Mouse (Mus musculus) telencephalon, adult 2 months (tissue): ENCODE data around the gene Gm3594.
"Not testable (repeated sequence)": the region's sequence is repeated elsewhere in the genome, so short reads cannot be mapped to it uniquely, and the experiment has no call there.

ENCODE experiments used
- DNase-seq: peaks from one replicate; pipeline ENCODE4 v3.0.0-alpha.2; 2011; ENCODE audit warnings: low read depth, low spot score

Gm3594 gene

DNA sequence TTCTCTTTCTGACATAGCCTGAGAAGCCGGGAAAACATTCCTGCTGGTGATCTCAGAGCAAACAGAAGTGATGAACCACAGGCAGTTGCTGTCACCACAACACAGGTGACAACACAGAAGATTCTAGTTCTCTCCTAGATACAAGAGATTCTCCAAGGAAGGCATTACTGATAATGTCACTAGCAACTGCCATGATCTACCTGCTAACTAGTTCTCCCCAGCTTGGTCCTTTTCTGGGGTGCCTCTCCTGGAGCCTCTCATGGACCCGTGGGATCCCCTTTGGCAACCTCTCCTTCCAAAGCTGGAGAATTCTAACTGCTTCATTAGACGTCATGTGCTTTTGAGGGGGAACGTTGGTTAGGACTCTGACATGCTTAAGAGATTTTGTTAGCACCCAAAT, at the start of gene Gm3594:
Gene Gm3594, minus strand, starts transcription at position 101 of the 400 bp plus-strand sequence.
- DNase-seq: not testable (repeated sequence)

DNA sequence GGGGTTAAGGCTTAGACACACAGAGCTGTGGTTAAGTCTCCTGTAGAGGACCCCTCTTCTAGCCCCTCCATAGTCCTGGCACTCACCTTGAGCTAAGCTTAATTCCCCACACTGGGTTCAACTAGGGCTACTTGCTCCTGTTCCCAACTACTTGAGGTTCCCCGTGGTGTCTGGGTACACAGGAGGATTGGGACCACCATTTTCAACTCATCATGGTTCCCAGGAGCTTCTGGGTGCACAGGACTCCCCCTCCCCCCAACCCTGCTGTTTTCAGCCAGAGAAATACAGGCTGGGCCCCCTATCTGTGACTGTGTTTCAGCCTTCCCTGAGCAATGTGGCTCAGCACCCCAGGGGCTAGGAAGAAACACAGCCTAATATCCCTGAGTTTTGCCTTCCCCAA, 41.9 kb upstream of the Gm3594 start:
- DNase-seq: not testable (repeated sequence)

DNA sequence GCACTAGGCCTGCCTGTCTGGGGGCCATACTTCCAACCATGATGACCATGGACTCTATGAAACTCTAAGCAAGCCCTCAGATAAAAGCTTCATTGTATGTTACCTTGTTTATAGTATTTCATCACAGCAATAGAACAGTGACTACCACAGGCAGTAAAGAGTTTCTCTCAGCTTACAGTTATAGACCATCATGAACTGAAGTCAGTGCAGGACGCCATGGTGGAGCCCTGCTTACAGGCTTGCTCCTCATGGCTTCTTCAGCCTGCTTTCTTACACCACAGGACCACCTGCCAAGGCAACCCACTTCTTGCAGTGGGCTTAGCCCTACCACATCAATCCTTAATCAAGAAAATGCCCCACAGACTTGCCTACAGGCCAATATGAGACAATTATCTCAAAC, 41.1 kb upstream of the Gm3594 start:
- not testable (repeated sequence) for DNase-seq

DNA sequence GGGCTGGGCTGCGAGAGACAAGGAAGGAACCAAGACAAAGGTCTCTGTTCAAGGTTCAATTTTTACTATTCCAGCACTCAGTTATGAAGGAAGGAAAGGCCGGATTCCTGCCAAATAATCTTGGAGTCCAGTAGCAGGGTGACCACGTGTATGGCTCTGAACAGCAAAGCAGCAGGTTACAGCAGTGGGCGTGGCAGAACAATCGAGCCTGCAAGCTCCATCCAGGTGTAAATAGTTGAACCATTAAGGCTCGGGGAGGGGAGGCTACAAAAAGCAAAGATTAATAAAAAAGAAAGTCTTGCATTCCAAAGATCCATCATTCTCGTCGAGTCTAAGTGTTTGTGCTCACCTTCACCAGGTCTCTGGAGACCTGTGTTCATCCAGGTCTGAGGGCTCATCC, 37.7 kb upstream of the Gm3594 start:
- not testable (repeated sequence) for DNase-seq

DNA sequence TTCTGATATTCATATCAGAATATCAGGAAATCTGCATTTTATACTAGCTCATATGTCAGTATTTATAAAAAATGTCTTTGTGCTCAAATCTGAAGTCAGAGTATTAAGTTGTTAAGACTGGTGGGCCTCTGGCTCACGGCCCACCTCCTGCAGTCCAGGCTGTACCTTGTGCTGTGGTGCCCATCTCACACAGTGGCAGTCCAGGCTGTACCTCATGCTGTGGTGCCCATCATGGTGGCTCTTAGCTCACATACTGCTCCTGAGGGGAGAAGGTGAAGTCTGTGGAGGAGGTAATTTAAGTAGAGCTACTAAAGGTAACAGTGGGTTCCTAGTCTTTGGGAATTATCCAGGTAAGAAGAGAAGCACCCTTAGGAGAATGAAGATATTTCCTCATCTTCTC, 27.4 kb upstream of the Gm3594 start:
- not testable (repeated sequence) for DNase-seq

DNA sequence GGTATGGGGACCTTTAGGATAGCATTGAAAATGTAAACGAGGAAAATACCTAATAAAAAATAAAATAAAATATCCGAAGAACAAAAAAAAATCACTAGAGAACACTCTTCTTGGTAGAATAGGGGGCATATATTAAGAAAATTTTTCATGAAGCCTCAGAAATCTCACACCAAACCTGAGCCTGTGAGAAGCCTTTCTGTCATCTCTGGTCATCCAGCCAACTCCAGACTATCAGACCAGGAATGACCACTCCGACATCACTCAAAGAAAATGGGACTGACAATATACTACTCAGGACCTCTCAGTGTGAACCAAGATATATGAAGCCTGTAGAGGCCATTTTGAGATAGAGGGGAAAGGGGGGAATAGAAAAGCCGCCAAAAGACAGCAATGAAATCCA, 3.6 kb downstream of the Gm3594 start:
- not testable (repeated sequence) for DNase-seq

DNA sequence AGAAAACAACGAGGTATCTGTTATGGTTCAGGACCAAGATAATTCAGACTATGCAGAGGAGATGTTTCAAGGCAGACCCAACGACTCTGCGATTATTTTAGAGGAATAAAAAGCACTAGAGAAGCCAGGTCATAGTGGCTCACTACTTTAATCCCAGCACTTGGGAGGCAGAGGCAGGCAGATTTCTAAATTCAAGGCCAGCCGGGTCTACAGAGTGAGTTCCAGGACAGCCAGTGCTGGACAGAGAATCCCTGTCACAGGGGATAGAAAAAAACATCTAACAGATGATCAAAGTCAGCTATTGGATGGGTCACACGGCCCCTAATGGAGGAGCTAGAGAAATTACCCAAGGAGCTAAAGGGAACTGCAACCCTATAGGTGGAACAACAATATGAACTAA, 4.2 kb downstream of the Gm3594 start:
- DNase-seq: not testable (repeated sequence)

DNA sequence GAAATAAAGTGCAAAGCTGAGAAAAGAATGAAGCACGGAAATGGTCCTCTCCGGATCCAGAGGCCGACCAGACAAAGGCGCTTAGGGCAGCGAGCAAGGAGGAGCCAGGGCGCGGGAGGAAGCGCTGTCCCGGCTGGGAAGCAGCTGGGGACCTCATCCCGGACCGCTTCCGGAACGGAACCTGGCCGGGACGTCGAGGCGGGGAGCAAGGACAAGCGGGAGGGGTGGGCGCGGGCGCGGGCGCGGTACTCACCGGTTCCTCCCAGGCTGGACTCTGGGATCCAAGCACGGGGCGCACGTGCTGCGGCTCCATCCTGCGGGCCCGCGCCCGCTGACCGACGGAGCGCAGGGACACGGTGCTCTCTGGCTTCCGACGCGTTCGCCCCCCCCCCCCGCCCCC, 17.6 kb downstream of the Gm3594 start:
- DNase-seq: not testable (repeated sequence)

DNA sequence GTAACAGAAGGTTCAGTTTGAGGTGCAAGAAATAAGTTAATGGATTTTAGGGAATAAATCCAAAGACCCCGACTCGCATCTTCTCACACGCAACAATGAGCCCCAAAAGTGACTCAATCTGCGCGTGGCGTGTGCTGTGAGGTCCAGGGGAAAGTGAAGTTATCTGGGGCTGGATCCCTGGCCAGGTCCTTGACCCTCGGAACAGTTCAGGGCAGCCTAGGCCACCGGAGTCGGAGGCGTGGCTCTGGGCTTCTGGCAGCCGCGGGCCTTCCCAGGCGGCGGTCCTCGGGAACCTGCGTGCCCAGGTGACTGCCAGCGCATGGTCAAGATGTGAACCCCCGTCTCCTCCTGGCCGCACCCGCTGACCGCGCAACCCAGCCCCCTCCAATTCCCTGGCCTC, 18.1 kb downstream of the Gm3594 start:
- DNase-seq: not testable (repeated sequence)

DNA sequence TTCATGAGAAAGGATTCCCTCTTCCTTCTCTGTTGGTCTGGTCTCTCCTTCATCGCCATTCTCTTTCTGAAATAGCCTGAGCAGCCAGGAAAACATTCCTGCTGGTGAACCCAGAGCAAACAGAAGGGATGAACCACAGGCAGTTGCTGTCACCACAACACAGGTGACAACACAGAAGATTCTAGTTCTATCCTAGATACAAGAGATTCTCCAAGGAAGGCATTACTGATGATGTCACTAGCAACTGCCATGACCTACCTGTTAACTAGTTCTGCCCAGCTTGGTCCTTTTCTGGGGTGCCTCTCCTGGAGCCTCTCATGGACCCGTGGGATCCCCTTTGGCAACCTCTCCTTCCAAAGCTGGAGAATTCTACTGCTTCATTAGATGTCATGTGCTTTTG, 32.0 kb downstream of the Gm3594 start, which contains the start of gene Gm3591:
Gene Gm3591, minus strand, starts transcription at position 101 of the 400 bp plus-strand sequence.
- DNase-seq: not testable (repeated sequence)

DNA sequence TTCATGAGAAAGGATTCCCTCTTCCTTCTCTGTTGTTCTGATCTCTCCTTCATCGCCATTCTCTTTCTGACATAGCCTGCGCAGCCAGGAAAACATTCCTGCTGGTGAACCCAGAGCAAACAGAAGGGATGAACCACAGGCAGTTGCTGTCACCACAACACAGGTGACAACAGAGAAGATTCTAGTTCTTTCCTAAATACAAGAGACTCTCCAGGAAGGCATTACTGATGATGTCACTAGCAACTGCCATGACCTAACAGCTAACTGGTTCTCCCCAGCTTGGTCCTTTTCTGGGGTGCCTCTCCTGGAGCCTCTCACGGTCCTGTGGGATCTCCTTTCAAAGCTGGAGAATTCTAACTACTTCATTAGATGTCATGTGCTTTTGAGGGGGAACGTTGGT, 54.2 kb downstream of the Gm3594 start, which contains the start of gene Gm16440:
Gene Gm16440, minus strand, starts transcription at position 101 of the 400 bp plus-strand sequence.
- DNase-seq: not testable (repeated sequence)
